Mouse (Mus musculus): Measurements from ENCODE around the gene Smim22. TPM values are rescaled to one million over a fixed set of nuclear protein-coding genes. Genes with fewer than 3 reads are reported as not detected.

The Smim22 gene
- polyA plus RNA-seq, 1 experiment from 2014 or later = 46.8 TPM

DNA sequence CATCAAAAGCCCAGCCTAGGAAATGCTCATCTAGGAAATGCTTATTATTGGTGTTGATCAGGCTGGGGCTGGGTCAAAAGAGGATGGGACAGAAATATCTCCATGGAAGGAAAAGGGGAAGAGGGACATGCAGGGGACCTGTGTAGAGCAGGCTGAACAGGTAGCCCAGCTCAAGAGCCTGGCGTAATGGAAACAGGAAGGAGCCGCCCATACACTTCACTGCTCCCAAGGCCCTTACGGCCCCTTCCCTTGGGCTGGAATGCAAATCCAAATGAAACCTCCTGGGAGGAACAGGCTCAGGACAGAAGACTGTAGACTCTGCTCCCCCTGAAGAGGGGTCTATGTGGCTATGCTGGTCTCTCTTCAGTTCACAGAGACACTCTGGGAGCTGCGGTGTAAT, 7.5 kb downstream of the Smim22 start:
- no peak overlapping the region for H3K9ac ChIP-seq (ENCODE audit: low read length)
- peaks cover 9% of the 10 kb centered on the region for H3K4me1 ChIP-seq (replicated peaks; ENCODE audit: control insufficient read depth, insufficient read depth, low read length)
- H3K27ac ChIP-seq (ENCODE audit: low read length) = no peak overlapping the region; the same call in 1 of the 2 replicates
- H3K4me3 ChIP-seq (ENCODE audit: low read length) = no peak overlapping the region
- 70% methylated on average over 4 of the region's 4 CpGs for WGBS
- no peak overlapping the region for H3K4me2 ChIP-seq (ENCODE audit: low read depth, low read length)
- no peak for ATAC-seq (ENCODE audit: low read depth)
- H3K27me3 ChIP-seq (ENCODE audit: control insufficient read depth, insufficient read depth, low read depth, low read length) = no peaks in the 10 kb centered on the region
- H3K36me3 ChIP-seq (ENCODE audit: control insufficient read depth, insufficient read depth, low read length) = peaks cover 48% of the 10 kb centered on the region
- no peaks in the 10 kb centered on the region for H3K9me3 ChIP-seq (ENCODE audit: control insufficient read depth, low read length)

DNA sequence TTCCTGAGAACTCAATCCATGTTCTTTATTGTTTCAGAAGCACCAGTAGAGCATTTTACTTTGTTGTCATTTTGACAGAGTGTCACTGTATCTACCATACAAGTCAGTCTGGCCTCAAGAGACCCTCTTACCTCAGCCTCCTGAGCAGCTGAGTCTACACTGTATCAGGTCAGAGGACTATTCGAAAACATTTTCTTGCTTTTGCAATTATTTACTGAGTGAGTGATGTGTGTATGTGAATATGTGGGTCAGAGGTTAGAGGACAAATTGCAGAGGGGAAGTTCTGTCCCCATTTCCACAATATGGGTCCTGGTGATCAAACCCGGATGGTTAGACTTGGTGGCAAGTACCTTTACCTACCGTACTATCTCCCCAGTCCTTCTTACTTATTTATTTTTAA, 16.9 kb downstream of the Smim22 start:
- H3K36me3 ChIP-seq (ENCODE audit: control insufficient read depth, insufficient read depth, low read length) = peaks cover 78% of the 10 kb centered on the region
- 90% methylated on average over 3 of the region's 3 CpGs for WGBS

DNA sequence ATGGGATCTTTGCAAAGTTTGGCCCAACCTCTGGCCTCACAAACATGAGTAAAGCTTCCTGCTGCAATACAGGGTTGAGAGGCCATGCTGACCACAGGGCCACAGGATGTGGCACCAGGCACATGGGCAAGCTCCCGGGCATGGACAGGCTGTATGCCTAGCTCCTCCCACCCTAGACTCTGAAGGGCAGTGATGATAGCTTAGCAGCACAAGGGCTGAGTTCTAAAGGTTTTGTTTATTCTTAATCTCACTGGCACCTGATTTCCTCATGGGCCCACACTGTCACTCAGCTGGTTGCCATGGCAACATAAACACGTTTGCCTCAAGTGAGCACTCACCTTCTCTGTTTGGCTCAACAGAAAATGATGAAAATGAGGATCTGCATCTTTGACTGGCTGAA, 22.8 kb downstream of the Smim22 start:
- Histone ChIP-seq H3K4me2 (ENCODE audit: low read depth, low read length) (no peak overlapping the region), H3K9me3 (ENCODE audit: control insufficient read depth, low read length) (no peaks in the 10 kb centered on the region), H3K9ac (ENCODE audit: low read length) (no peak overlapping the region), H3K27ac (ENCODE audit: low read length) (no peak overlapping the region), H3K4me3 (ENCODE audit: low read length) (no peak overlapping the region), H3K36me3 (ENCODE audit: control insufficient read depth, insufficient read depth, low read length) (peaks cover 77% of the 10 kb centered on the region), H3K4me1 (replicated peaks; ENCODE audit: control insufficient read depth, insufficient read depth, low read length) (no peaks in the 10 kb centered on the region), H3K27me3 (ENCODE audit: control insufficient read depth, insufficient read depth, low read depth, low read length) (no peaks in the 10 kb centered on the region)
- WGBS = 27% methylated on average over 2 of the region's 2 CpGs
- ATAC-seq (ENCODE audit: low read depth) = no peak

More for the DNA sequence above, 16.9 kb downstream of the Smim22 start:
- Histone ChIP-seq H3K27ac (ENCODE audit: low read length) (no peak overlapping the region), H3K4me3 (ENCODE audit: low read length) (no peak overlapping the region), H3K4me1 (replicated peaks; ENCODE audit: control insufficient read depth, insufficient read depth, low read length) (no peaks in the 10 kb centered on the region), H3K9ac (ENCODE audit: low read length) (no peak overlapping the region), H3K27me3 (ENCODE audit: control insufficient read depth, insufficient read depth, low read depth, low read length) (no peaks in the 10 kb centered on the region), H3K4me2 (ENCODE audit: low read depth, low read length) (no peak overlapping the region), H3K9me3 (ENCODE audit: control insufficient read depth, low read length) (no peaks in the 10 kb centered on the region)
- ATAC-seq (ENCODE audit: low read depth) = no peak

GRCm38 (mm10) chr16:5035591-5035990, 28.5 kb downstream of the Smim22 start:
- 94% methylated on average over 3 of the region's 3 CpGs for WGBS
- H3K4me1 ChIP-seq (replicated peaks; ENCODE audit: control insufficient read depth, insufficient read depth, low read length) = no peaks in the 10 kb centered on the region
- H3K36me3 ChIP-seq (ENCODE audit: control insufficient read depth, insufficient read depth, low read length) = peaks cover 65% of the 10 kb centered on the region
- H3K27me3 ChIP-seq (ENCODE audit: control insufficient read depth, insufficient read depth, low read depth, low read length) = no peaks in the 10 kb centered on the region
- ATAC-seq (ENCODE audit: low read depth) = no peak
- no peak overlapping the region for H3K27ac ChIP-seq (ENCODE audit: low read length)
- no peak overlapping the region for H3K4me2 ChIP-seq (ENCODE audit: low read depth, low read length)
- no peak overlapping the region for H3K9ac ChIP-seq (ENCODE audit: low read length)
- H3K4me3 ChIP-seq (ENCODE audit: low read length) = no peak overlapping the region
- H3K9me3 ChIP-seq (ENCODE audit: control insufficient read depth, low read length) = no peaks in the 10 kb centered on the region

DNA sequence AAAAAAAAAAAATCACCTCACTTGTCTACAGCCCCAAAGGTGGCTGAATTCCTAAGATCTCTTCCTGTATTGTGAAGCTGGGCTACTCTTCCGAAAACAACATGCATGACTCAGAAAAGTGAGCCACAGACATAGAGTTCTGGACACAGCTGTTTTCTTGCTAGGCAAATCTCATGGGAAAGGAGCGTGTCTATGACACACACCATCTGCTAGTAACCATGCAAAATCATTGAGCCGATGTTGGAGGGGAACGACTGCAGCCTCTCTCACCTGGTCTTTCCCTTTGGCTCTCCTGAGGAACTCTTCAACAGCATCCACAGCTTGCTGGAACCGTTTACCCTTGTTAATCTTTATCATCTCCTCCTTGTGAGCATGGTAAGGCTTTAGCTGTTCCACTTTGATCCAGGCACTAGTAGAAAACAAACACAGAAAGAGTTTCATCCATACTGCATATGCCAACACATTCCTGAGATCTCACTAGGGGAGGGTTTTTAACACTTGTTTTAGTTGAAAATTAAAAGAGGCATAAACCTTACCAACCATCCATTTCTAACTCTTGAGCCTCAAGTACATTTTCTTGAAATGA, 29.7 kb downstream of the Smim22 start:
- no peak overlapping the region for H3K9ac ChIP-seq (ENCODE audit: low read length)
- 75% methylated on average over 5 of the region's 5 CpGs for WGBS
- no peaks in the 10 kb centered on the region for H3K27me3 ChIP-seq (ENCODE audit: control insufficient read depth, insufficient read depth, low read depth, low read length)
- peaks cover 63% of the 10 kb centered on the region for H3K36me3 ChIP-seq (ENCODE audit: control insufficient read depth, insufficient read depth, low read length)
- no peak overlapping the region for H3K4me2 ChIP-seq (ENCODE audit: low read depth, low read length)
- no peaks in the 10 kb centered on the region for H3K4me1 ChIP-seq (replicated peaks; ENCODE audit: control insufficient read depth, insufficient read depth, low read length)
- no peak for ATAC-seq (ENCODE audit: low read depth)
- no peak overlapping the region for H3K4me3 ChIP-seq (ENCODE audit: low read length)
- H3K27ac ChIP-seq (ENCODE audit: low read length) = no peak overlapping the region
- no peaks in the 10 kb centered on the region for H3K9me3 ChIP-seq (ENCODE audit: control insufficient read depth, low read length)

DNA sequence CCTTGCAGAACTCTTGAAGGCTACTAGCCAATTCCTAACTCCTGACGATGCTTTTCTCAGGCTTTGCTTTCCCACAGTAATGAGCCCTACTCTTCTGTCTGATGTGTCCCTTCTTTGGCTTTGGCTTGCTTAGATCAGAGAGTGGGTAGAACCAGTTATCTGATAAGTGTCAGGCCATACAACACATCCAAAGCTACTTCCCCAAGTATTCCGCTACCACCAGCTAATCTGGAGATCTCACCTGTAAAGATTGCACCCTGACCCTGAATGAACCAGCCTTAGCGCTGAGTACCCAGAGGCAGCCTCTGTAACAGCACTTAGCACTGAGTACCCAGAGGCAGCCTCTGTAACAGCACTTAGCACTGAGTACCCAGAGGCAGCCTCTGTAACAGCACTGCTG, 38.2 kb downstream of the Smim22 start:
- Histone ChIP-seq H3K4me1 (replicated peaks; ENCODE audit: control insufficient read depth, insufficient read depth, low read length) (peaks cover 11% of the 10 kb centered on the region), H3K4me2 (ENCODE audit: low read depth, low read length) (no peak overlapping the region), H3K36me3 (ENCODE audit: control insufficient read depth, insufficient read depth, low read length) (peaks cover 44% of the 10 kb centered on the region), H3K9ac (ENCODE audit: low read length) (no peak overlapping the region), H3K4me3 (ENCODE audit: low read length) (no peak overlapping the region), H3K9me3 (ENCODE audit: control insufficient read depth, low read length) (no peaks in the 10 kb centered on the region), H3K27ac (ENCODE audit: low read length) (no peak overlapping the region), H3K27me3 (ENCODE audit: control insufficient read depth, insufficient read depth, low read depth, low read length) (no peaks in the 10 kb centered on the region)
- ATAC-seq (ENCODE audit: low read depth) = no peak
- WGBS = 91% methylated on average over 3 of the region's 3 CpGs

- Histone ChIP-seq H3K27ac (ENCODE audit: low read length) (peak overlapping the region; percentile 78), H3K27me3 (ENCODE audit: control insufficient read depth, insufficient read depth, low read depth, low read length) (no peaks in the 10 kb centered on the region), H3K36me3 (ENCODE audit: control insufficient read depth, insufficient read depth, low read length) (peaks cover 22% of the 10 kb centered on the region), H3K4me2 (ENCODE audit: low read depth, low read length) (peak overlapping the region; percentile 65), H3K9me3 (ENCODE audit: control insufficient read depth, low read length) (no peaks in the 10 kb centered on the region), H3K4me1 (replicated peaks; ENCODE audit: control insufficient read depth, insufficient read depth, low read length) (peaks cover 19% of the 10 kb centered on the region), H3K9ac (ENCODE audit: low read length) (peak overlapping the region; percentile 95), H3K4me3 (ENCODE audit: low read length) (peak overlapping the region; percentile 81)
- under 1% methylated on average over 38 of the region's 38 CpGs for WGBS
- ATAC-seq (ENCODE audit: low read depth) = peak; percentile 45
Measured at GRCm38 (mm10) chr16:5049182-5049773, 42.2 kb downstream of the Smim22 start.

DNA sequence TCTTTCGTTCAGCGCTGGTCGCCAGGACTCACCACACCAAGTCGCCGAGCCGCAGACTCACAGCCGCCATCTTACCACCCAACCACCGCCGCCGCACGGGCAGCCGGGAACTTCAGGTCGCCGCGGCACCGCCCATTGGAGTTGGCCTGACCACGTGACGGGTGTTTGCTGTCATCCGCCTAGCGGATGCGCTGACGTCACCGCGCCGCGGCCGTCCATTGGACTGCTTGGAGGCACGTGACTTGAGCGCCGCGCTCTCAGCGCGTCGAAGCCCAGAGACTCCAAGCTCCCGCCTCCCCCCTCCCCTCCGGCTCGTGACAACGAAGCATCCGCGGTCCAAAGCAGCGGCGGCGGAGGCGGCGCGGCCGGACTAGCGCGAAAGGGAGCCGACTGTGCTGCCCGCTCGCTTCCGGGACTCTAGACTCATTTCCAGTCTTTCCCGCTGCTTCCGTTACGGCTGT, 42.7 kb downstream of the Smim22 start, which contains the start of the genes Glyr1 and Ubn1:
Gene Glyr1, minus strand, starts transcription at position 90 of the 461 bp plus-strand sequence.
Gene Ubn1, plus strand, starts transcription at position 284 of the 461 bp plus-strand sequence.
- H3K9me3 ChIP-seq (ENCODE audit: control insufficient read depth, low read length) = no peaks in the 10 kb centered on the region
- peaks cover 21% of the 10 kb centered on the region for H3K36me3 ChIP-seq (ENCODE audit: control insufficient read depth, insufficient read depth, low read length)
- ATAC-seq (ENCODE audit: low read depth) = peak; percentile 99
- no peaks in the 10 kb centered on the region for H3K27me3 ChIP-seq (ENCODE audit: control insufficient read depth, insufficient read depth, low read depth, low read length)
- H3K4me3 ChIP-seq (ENCODE audit: low read length) = peak within 1 kb of the TSS; percentile 81
- H3K9ac ChIP-seq (ENCODE audit: low read length) = peak within 1 kb of the TSS; percentile 96
- under 1% methylated on average over 52 of the region's 56 CpGs for WGBS
- peaks cover 19% of the 10 kb centered on the region for H3K4me1 ChIP-seq (replicated peaks; ENCODE audit: control insufficient read depth, insufficient read depth, low read length)
- peak within 1 kb of the TSS; percentile 95 for H3K4me2 ChIP-seq (ENCODE audit: low read depth, low read length)
- peak within 1 kb of the TSS; percentile 99 for H3K27ac ChIP-seq (ENCODE audit: low read length)

- H3K4me3 ChIP-seq (ENCODE audit: low read length) = peak overlapping the region; percentile 81
- WGBS = under 1% methylated on average over 78 of the region's 78 CpGs
- peak; percentile 67 for ATAC-seq (ENCODE audit: low read depth)
- peaks cover 25% of the 10 kb centered on the region for H3K36me3 ChIP-seq (ENCODE audit: control insufficient read depth, insufficient read depth, low read length)
- peak overlapping the region; percentile 99 for H3K27ac ChIP-seq (ENCODE audit: low read length)
- H3K27me3 ChIP-seq (ENCODE audit: control insufficient read depth, insufficient read depth, low read depth, low read length) = no peaks in the 10 kb centered on the region
- H3K9ac ChIP-seq (ENCODE audit: low read length) = peak overlapping the region; percentile 96
- H3K4me2 ChIP-seq (ENCODE audit: low read depth, low read length) = peak overlapping the region; percentile 95
- H3K4me1 ChIP-seq (replicated peaks; ENCODE audit: control insufficient read depth, insufficient read depth, low read length) = peaks cover 19% of the 10 kb centered on the region
- H3K9me3 ChIP-seq (ENCODE audit: control insufficient read depth, low read length) = no peaks in the 10 kb centered on the region
Measured at GRCm38 (mm10) chr16:5050251-5051110, 43.4 kb downstream of the Smim22 start.
